Mouse (Mus musculus): ENCODE data around the gene Casp8. TPM values are rescaled to one million over a fixed set of nuclear protein-coding genes. Genes with fewer than 3 reads are reported as not detected.

Gene Casp8
- polyA plus RNA-seq, 1 experiment = 2.3 TPM

- TF ChIP-seq POLR2A (IDR thresholded peaks at IDR 0.05; ENCODE audit: extremely low read depth, insufficient read depth, low read length) = no peak
- TF ChIP-seq CTCF (IDR thresholded peaks at IDR 0.05; ENCODE audit: extremely low read depth, insufficient read depth, low read length) = no peak
- Histone ChIP-seq H3K27ac (ENCODE audit: insufficient read depth, low read length) (no peak overlapping the region), H3K4me3 (ENCODE audit: insufficient read depth, low read length) (no peak overlapping the region), H3K4me1 (ENCODE audit: control insufficient read depth, insufficient read depth, low read length) (no peaks in the 10 kb centered on the region)
Observed at GRCm38 (mm10) chr1:58772084-58772483, 23.1 kb upstream of the Casp8 start.

- H3K4me3 ChIP-seq (ENCODE audit: insufficient read depth, low read length) = no peak overlapping the region
- H3K27ac ChIP-seq (ENCODE audit: insufficient read depth, low read length) = no peak overlapping the region
- TF ChIP-seq CTCF (IDR thresholded peaks at IDR 0.05; ENCODE audit: extremely low read depth, insufficient read depth, low read length) = no peak
- no peak for TF ChIP-seq POLR2A (IDR thresholded peaks at IDR 0.05; ENCODE audit: extremely low read depth, insufficient read depth, low read length)
- no peaks in the 10 kb centered on the region for H3K4me1 ChIP-seq (ENCODE audit: control insufficient read depth, insufficient read depth, low read length)
Observed at GRCm38 (mm10) chr1:58773280-58773679, 21.9 kb upstream of the Casp8 start.

GRCm38 (mm10) chr1:58773905-58774304 is 21.3 kb upstream of the Casp8 start:
- H3K4me1 ChIP-seq (ENCODE audit: control insufficient read depth, insufficient read depth, low read length) = no peaks in the 10 kb centered on the region
- no peak overlapping the region for H3K4me3 ChIP-seq (ENCODE audit: insufficient read depth, low read length)
- no peak overlapping the region for H3K27ac ChIP-seq (ENCODE audit: insufficient read depth, low read length)
- TF ChIP-seq POLR2A (IDR thresholded peaks at IDR 0.05; ENCODE audit: extremely low read depth, insufficient read depth, low read length) (no peak), CTCF (IDR thresholded peaks at IDR 0.05; ENCODE audit: extremely low read depth, insufficient read depth, low read length) (no peak)

- TF ChIP-seq CTCF (IDR thresholded peaks at IDR 0.05; ENCODE audit: extremely low read depth, insufficient read depth, low read length) (no peak), POLR2A (IDR thresholded peaks at IDR 0.05; ENCODE audit: extremely low read depth, insufficient read depth, low read length) (no peak)
- Histone ChIP-seq H3K4me1 (ENCODE audit: control insufficient read depth, insufficient read depth, low read length) (no peaks in the 10 kb centered on the region), H3K4me3 (ENCODE audit: insufficient read depth, low read length) (no peak overlapping the region), H3K27ac (ENCODE audit: insufficient read depth, low read length) (no peak overlapping the region)
Observed at GRCm38 (mm10) chr1:58775361-58775760, 19.8 kb upstream of the Casp8 start.

- TF ChIP-seq POLR2A (IDR thresholded peaks at IDR 0.05; ENCODE audit: extremely low read depth, insufficient read depth, low read length) (no peak), CTCF (IDR thresholded peaks at IDR 0.05; ENCODE audit: extremely low read depth, insufficient read depth, low read length) (no peak)
- Histone ChIP-seq H3K4me1 (ENCODE audit: control insufficient read depth, insufficient read depth, low read length) (no peaks in the 10 kb centered on the region), H3K27ac (ENCODE audit: insufficient read depth, low read length) (no peak overlapping the region), H3K4me3 (ENCODE audit: insufficient read depth, low read length) (no peak overlapping the region)
Observed at GRCm38 (mm10) chr1:58777583-58777982, 17.6 kb upstream of the Casp8 start.

GRCm38 (mm10) chr1:58778226-58778625 is 16.9 kb upstream of the Casp8 start:
- TF ChIP-seq CTCF (IDR thresholded peaks at IDR 0.05; ENCODE audit: extremely low read depth, insufficient read depth, low read length) = no peak
- TF ChIP-seq POLR2A (IDR thresholded peaks at IDR 0.05; ENCODE audit: extremely low read depth, insufficient read depth, low read length) = no peak
- Histone ChIP-seq H3K27ac (ENCODE audit: insufficient read depth, low read length) (no peak overlapping the region), H3K4me3 (ENCODE audit: insufficient read depth, low read length) (no peak overlapping the region), H3K4me1 (ENCODE audit: control insufficient read depth, insufficient read depth, low read length) (no peaks in the 10 kb centered on the region)

GRCm38 (mm10) chr1:58786276-58786675 is 8.9 kb upstream of the Casp8 start:
- H3K27ac ChIP-seq (ENCODE audit: insufficient read depth, low read length) = no peak overlapping the region
- no peak overlapping the region for H3K4me3 ChIP-seq (ENCODE audit: insufficient read depth, low read length)
- TF ChIP-seq POLR2A (IDR thresholded peaks at IDR 0.05; ENCODE audit: extremely low read depth, insufficient read depth, low read length) (no peak), CTCF (IDR thresholded peaks at IDR 0.05; ENCODE audit: extremely low read depth, insufficient read depth, low read length) (no peak)
- H3K4me1 ChIP-seq (ENCODE audit: control insufficient read depth, insufficient read depth, low read length) = no peaks in the 10 kb centered on the region

- no peaks in the 10 kb centered on the region for H3K4me1 ChIP-seq (ENCODE audit: control insufficient read depth, insufficient read depth, low read length)
- H3K27ac ChIP-seq (ENCODE audit: insufficient read depth, low read length) = no peak overlapping the region
- no peak for TF ChIP-seq CTCF (IDR thresholded peaks at IDR 0.05; ENCODE audit: extremely low read depth, insufficient read depth, low read length)
- TF ChIP-seq POLR2A (IDR thresholded peaks at IDR 0.05; ENCODE audit: extremely low read depth, insufficient read depth, low read length) = no peak
- H3K4me3 ChIP-seq (ENCODE audit: insufficient read depth, low read length) = no peak overlapping the region
Observed at GRCm38 (mm10) chr1:58788410-58788809, 6.8 kb upstream of the Casp8 start.

- TF ChIP-seq CTCF (IDR thresholded peaks at IDR 0.05; ENCODE audit: extremely low read depth, insufficient read depth, low read length) (no peak), POLR2A (IDR thresholded peaks at IDR 0.05; ENCODE audit: extremely low read depth, insufficient read depth, low read length) (no peak)
- Histone ChIP-seq H3K27ac (ENCODE audit: insufficient read depth, low read length) (no peak overlapping the region), H3K4me1 (ENCODE audit: control insufficient read depth, insufficient read depth, low read length) (no peaks in the 10 kb centered on the region), H3K4me3 (ENCODE audit: insufficient read depth, low read length) (no peak overlapping the region)
Observed at GRCm38 (mm10) chr1:58794705-58795104, 469 bp upstream of the Casp8 start.

GRCm38 (mm10) chr1:58796059-58796363 is 837 bp downstream of the Casp8 start:
- Histone ChIP-seq H3K27ac (ENCODE audit: insufficient read depth, low read length) (no peak overlapping the region), H3K4me3 (ENCODE audit: insufficient read depth, low read length) (peak overlapping the region; percentile 44), H3K4me1 (ENCODE audit: control insufficient read depth, insufficient read depth, low read length) (no peaks in the 10 kb centered on the region)
- TF ChIP-seq CTCF (IDR thresholded peaks at IDR 0.05; ENCODE audit: extremely low read depth, insufficient read depth, low read length) (no peak), POLR2A (IDR thresholded peaks at IDR 0.05; ENCODE audit: extremely low read depth, insufficient read depth, low read length) (no peak)

GRCm38 (mm10) chr1:58796853-58797252 is 1.7 kb downstream of the Casp8 start:
- Histone ChIP-seq H3K4me3 (ENCODE audit: insufficient read depth, low read length) (no peak overlapping the region), H3K27ac (ENCODE audit: insufficient read depth, low read length) (no peak overlapping the region), H3K4me1 (ENCODE audit: control insufficient read depth, insufficient read depth, low read length) (no peaks in the 10 kb centered on the region)
- TF ChIP-seq CTCF (IDR thresholded peaks at IDR 0.05; ENCODE audit: extremely low read depth, insufficient read depth, low read length) = no peak
- no peak for TF ChIP-seq POLR2A (IDR thresholded peaks at IDR 0.05; ENCODE audit: extremely low read depth, insufficient read depth, low read length)

Data from cortical plate, adult 2 months (tissue).